Mouse (Mus musculus): Measurements from ENCODE around the gene Frrs1. TPM values are rescaled to one million over a fixed set of nuclear protein-coding genes. Genes with fewer than 3 reads are reported as not detected.

Frrs1 gene
- 14.9 and 30.8 TPM in 2 replicates for polyA plus RNA-seq (2012; rRNA removed; ENCODE audit: low replicate concordance)

GRCm38 (mm10) chr3:116858941-116859685, at the start of gene Frrs1:
Gene Frrs1, plus strand, starts transcription at chr3:116859464.

Other genes starting within 250 kb of the Frrs1 start
- gene Trmt13, start 244.9 kb upstream of the Frrs1 start, polyA plus RNA-seq (2012; rRNA removed; ENCODE audit: low replicate concordance): 4.2 and 7.9 TPM in 2 replicates
- gene Mfsd14a, start 196.8 kb upstream of the Frrs1 start, polyA plus RNA-seq (2012; rRNA removed; ENCODE audit: low replicate concordance): 29.0 and 33.6 TPM in 2 replicates
- gene Gm43191, start 178.2 kb upstream of the Frrs1 start, polyA plus RNA-seq (2012; rRNA removed; ENCODE audit: low replicate concordance): not detected in 2 replicates
- 8.8 and 10.4 TPM in 2 replicates for gene Slc35a3, start 146.6 kb upstream of the Frrs1 start, polyA plus RNA-seq (2012; rRNA removed; ENCODE audit: low replicate concordance)
- gene Agl, start 51.3 kb upstream of the Frrs1 start, polyA plus RNA-seq (2012; rRNA removed; ENCODE audit: low replicate concordance): 16.4 and 17.2 TPM in 2 replicates
- not detected in 2 replicates for gene 4930455H04Rik, start 108.8 kb downstream of the Frrs1 start, polyA plus RNA-seq (2012; rRNA removed; ENCODE audit: low replicate concordance)
- 10.8 and 48.4 TPM in 2 replicates for gene Palmd, start 109.5 kb downstream of the Frrs1 start, polyA plus RNA-seq (2012; rRNA removed; ENCODE audit: low replicate concordance)

Measured in subcutaneous adipose tissue, adult 2 months (tissue).